Mouse (Mus musculus): ENCODE measurements around the gene Gm20532. TPM values are rescaled to one million over a fixed set of nuclear protein-coding genes. Genes with fewer than 3 reads are reported as not detected.
"Not testable (repeated sequence)": the region's sequence is repeated elsewhere in the genome, so short reads cannot be mapped to it uniquely, and the experiment has no call there.

Gm20532 gene
- polyA plus RNA-seq, 1 experiment: not detected

GRCm38 (mm10) chr2:26643942-26644341 lies 57.5 kb downstream of the Gm20532 start:
- no peak for DNase-seq (ENCODE audit: low read depth)

DNA sequence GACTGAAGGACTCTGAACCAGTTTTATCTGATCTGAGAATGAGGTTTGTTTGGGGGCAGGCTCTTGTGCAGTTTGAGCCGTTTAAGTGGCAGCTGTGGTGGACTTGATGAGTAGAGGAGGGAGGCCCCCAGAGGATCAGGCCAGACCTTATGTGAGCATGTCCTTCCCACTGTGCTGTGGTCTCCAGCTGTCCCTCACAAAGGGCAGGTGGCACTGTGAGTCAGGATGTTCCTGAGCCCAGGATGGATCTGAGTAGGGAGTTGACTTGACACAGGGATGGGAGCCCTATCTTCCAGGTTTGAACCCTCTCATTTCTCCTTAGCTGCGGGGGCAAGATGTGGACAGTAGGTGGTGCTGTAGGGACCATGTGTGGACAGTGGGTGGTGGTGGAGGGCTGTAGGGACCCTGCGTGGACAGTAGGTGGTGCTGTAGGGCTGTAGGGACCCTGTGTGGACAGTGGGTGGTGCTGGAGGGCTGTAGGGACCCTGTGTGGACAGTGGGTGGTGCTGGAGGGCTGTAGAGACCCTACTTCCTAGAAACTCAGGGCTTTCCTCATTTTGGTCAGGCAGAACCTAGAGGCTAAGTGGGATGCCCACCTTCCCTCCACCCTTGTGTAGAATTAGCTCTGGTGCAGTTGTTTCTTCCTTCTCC lies 60.3 kb downstream of the Gm20532 start:
- DNase-seq (ENCODE audit: low read depth): no peak

DNA sequence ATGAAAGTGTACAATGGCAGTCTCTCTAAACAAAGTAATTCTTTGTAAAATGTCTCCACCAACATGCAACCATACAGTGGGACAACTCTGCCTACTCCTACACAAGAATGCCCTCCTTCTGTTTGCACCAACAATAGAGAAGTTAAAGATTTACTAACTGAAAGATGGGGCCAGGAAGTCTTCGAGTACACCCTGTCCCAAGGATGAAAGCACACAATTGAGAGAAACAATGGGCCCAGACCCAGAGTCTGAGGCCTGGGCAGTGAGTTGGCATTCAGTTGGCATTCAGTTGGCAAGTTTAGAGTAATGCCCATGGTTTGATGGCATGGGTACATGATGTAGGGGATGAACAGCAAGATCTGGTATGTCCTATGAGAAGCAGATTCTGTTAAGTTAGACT lies 68.2 kb downstream of the Gm20532 start:
- DNase-seq (ENCODE audit: low read depth): no peak

DNA sequence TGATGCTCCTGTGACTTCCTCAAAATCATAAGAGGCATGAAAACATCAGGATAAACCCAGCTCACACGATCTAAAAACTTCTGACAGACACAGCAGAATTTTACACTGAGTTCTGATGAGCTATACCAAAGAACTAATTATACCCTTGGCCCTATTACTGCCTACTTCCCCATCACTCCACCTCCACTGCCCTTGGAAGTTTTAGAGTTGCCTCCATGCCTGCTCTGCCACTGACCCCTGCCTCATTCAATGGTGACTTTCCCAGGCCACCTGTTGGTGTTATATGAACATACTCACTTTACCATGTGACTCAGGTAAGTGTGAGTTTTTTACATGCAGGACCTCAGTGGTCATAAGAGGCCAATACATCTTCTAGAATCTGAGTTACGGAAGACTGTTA lies 71.0 kb downstream of the Gm20532 start:
- DNase-seq (ENCODE audit: low read depth): no peak

- DNase-seq (ENCODE audit: low read depth): no peak
Measured at GRCm38 (mm10) chr2:26661143-26661752, 74.8 kb downstream of the Gm20532 start.

- no peak for DNase-seq (ENCODE audit: low read depth)
Measured at GRCm38 (mm10) chr2:26661768-26662508, 75.5 kb downstream of the Gm20532 start.

GRCm38 (mm10) chr2:26662509-26662882 lies 76.1 kb downstream of the Gm20532 start:
- DNase-seq (ENCODE audit: low read depth): no peak

DNA sequence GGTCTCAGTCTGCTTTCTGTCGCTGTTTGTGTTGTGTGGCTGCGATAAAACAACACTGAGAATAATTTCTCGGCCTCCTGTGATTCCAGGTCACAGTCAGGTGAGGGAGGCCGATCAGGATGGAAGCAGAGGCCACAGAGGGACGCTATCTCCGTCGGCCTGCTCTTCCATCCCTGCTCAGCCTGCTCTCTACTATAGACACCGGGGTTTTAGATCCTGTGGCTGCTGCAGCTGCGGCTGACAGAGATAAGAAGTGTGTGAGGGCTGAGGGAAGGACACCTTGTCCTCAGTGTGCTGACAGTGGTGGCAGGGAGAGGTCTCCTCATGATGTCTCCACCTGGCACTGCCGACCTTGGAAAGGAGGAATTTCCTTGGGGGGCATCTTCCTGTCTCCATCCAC lies 76.7 kb downstream of the Gm20532 start:
- no peak for DNase-seq (ENCODE audit: low read depth)

- not testable (repeated sequence) for DNase-seq (ENCODE audit: low read depth)
Measured at GRCm38 (mm10) chr2:26663551-26663950, 77.1 kb downstream of the Gm20532 start.

DNA sequence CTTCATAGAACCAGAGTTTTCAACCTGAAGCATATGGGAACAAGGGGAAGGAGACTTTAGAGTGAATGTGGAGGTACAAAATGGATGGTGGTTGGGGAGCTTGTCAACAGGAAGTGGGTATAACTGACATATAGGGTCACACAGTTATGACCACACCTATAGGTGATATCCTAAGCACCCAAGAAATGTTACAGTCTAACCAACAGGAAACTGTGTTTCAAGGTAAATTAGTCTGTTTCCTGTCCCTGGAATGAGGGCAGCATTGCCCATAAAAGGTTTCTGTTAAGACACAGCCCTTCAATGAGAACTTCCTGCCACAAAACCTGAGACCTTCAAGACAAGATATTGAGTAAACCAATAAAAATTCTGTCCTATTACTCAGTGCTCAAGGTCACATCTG lies 82.3 kb downstream of the Gm20532 start:
- DNase-seq (ENCODE audit: low read depth): no peak

DNA sequence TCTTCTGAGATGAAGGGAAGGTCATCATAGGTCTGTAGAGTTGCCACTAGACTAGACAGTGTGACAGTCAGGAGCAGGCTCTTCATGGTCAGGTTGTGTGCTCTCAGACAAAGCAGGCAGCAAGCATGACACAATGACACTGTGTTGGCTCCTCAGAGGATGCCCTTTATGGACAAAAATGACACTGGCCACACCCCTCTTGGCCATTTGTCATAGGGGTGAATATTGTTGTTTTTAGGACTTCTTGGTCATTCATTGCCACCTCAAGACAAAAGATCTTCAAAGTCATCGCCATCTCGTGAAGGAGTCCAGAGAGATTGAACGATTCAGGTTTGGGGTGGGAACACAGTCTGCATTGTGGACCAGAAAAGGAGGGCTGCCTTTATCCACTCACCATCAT lies 84.7 kb downstream of the Gm20532 start, which contains the start of gene Lcn4:
Gene Lcn4, minus strand, starts transcription at position 101 of the 400 bp plus-strand sequence.
- DNase-seq (ENCODE audit: low read depth): no peak

Other genes with a start within 250 kb of the Gm20532 start
- gene Dnlz, start 234.5 kb upstream of the Gm20532 start, polyA plus RNA-seq (2012; rRNA removed): 19.0 and 23.4 TPM in 2 replicates
- 11.8 and 15.7 TPM in 2 replicates for gene Card9, start 225.7 kb upstream of the Gm20532 start, polyA plus RNA-seq (2012; rRNA removed)
- 69.7 and 95.4 TPM in 2 replicates for gene Snapc4, start 206.0 kb upstream of the Gm20532 start, polyA plus RNA-seq (2012; rRNA removed)
- 121 and 129 TPM in 2 replicates for gene Entr1, start 197.3 kb upstream of the Gm20532 start, polyA plus RNA-seq (2012; rRNA removed)
- 44.4 and 52.8 TPM in 2 replicates for gene Pmpca, start 197.3 kb upstream of the Gm20532 start, polyA plus RNA-seq (2012; rRNA removed)
- gene Inpp5e, start 177.4 kb upstream of the Gm20532 start, polyA plus RNA-seq (2012; rRNA removed): 24.9 and 28.2 TPM in 2 replicates
- gene Sec16a, start 141.4 kb upstream of the Gm20532 start, polyA plus RNA-seq (2012; rRNA removed): 115 and 122 TPM in 2 replicates
- 49.0 and 67.9 TPM in 2 replicates for gene Notch1, start 70.0 kb upstream of the Gm20532 start, polyA plus RNA-seq (2012; rRNA removed)
- gene Egfl7, start 6.6 kb upstream of the Gm20532 start, polyA plus RNA-seq (2012; rRNA removed): 321 and 444 TPM in 2 replicates
- 338 and 719 TPM in 2 replicates for gene Agpat2, start 17.8 kb downstream of the Gm20532 start, polyA plus RNA-seq (2012; rRNA removed)
- gene Fam69b, start 41.8 kb downstream of the Gm20532 start, polyA plus RNA-seq (2012; rRNA removed): 24.7 and 33.7 TPM in 2 replicates
- gene Lcn4, start 84.6 kb downstream of the Gm20532 start, polyA plus RNA-seq (2012; rRNA removed): not detected in 2 replicates